Mouse (Mus musculus): Measurements from ENCODE around the gene 1700020L24Rik.

1700020L24Rik gene

GRCm38 (mm10) chr11:83437377-83437776 lies at the start of gene 1700020L24Rik:
Gene 1700020L24Rik, plus strand, starts transcription at chr11:83437677.
- DNase-seq (ENCODE audit: low spot score): no peak

GRCm38 (mm10) chr11:83393062-83393461 lies 44.4 kb upstream of the 1700020L24Rik start:
- no peak for DNase-seq (ENCODE audit: low spot score)

- DNase-seq (ENCODE audit: low spot score): no peak
Observed at GRCm38 (mm10) chr11:83394802-83395439, 42.6 kb upstream of the 1700020L24Rik start.

- DNase-seq (ENCODE audit: low spot score): no peak
Observed at GRCm38 (mm10) chr11:83397626-83398025, 39.9 kb upstream of the 1700020L24Rik start.

GRCm38 (mm10) chr11:83398724-83399123 lies 38.8 kb upstream of the 1700020L24Rik start:
- no peak for DNase-seq (ENCODE audit: low spot score)

- DNase-seq (ENCODE audit: low spot score): no peak
Observed at GRCm38 (mm10) chr11:83403787-83404186, 33.7 kb upstream of the 1700020L24Rik start.

GRCm38 (mm10) chr11:83406391-83406790 lies 31.1 kb upstream of the 1700020L24Rik start:
- no peak for DNase-seq (ENCODE audit: low spot score)

- DNase-seq (ENCODE audit: low spot score): no peak
Observed at GRCm38 (mm10) chr11:83408242-83408641, 29.2 kb upstream of the 1700020L24Rik start.

GRCm38 (mm10) chr11:83409087-83409754 lies 28.3 kb upstream of the 1700020L24Rik start, which contains the start of gene Rasl10b:
Gene Rasl10b, plus strand, starts transcription at chr11:83409137.
- no peak for DNase-seq (ENCODE audit: low spot score)

- no peak for DNase-seq (ENCODE audit: low spot score)
Observed at GRCm38 (mm10) chr11:83409792-83410291, 27.6 kb upstream of the 1700020L24Rik start.

GRCm38 (mm10) chr11:83410510-83410909 lies 27.0 kb upstream of the 1700020L24Rik start:
- DNase-seq (ENCODE audit: low spot score): no peak

GRCm38 (mm10) chr11:83417080-83417479 lies 20.4 kb upstream of the 1700020L24Rik start:
- no peak for DNase-seq (ENCODE audit: low spot score)

- no peak for DNase-seq (ENCODE audit: low spot score)
Observed at GRCm38 (mm10) chr11:83417708-83418107, 19.8 kb upstream of the 1700020L24Rik start.

GRCm38 (mm10) chr11:83418566-83418965 lies 18.9 kb upstream of the 1700020L24Rik start:
- no peak for DNase-seq (ENCODE audit: low spot score)

- no peak for DNase-seq (ENCODE audit: low spot score)
Observed at GRCm38 (mm10) chr11:83420338-83420737, 17.1 kb upstream of the 1700020L24Rik start.

- DNase-seq (ENCODE audit: low spot score): no peak
Observed at GRCm38 (mm10) chr11:83421305-83421704, 16.2 kb upstream of the 1700020L24Rik start.

- peak; percentile 79 for DNase-seq (ENCODE audit: low spot score)
Observed at GRCm38 (mm10) chr11:83424681-83425080, 12.8 kb upstream of the 1700020L24Rik start.

GRCm38 (mm10) chr11:83426964-83427363 lies 10.5 kb upstream of the 1700020L24Rik start:
- DNase-seq (ENCODE audit: low spot score): no peak

- no peak for DNase-seq (ENCODE audit: low spot score)
Observed at GRCm38 (mm10) chr11:83429355-83429754, 8.1 kb upstream of the 1700020L24Rik start, which contains the start of gene Gas2l2. Gene Gas2l2, minus strand, starts transcription at chr11:83429455.

GRCm38 (mm10) chr11:83432533-83432932 lies 4.9 kb upstream of the 1700020L24Rik start:
- no peak for DNase-seq (ENCODE audit: low spot score)

- DNase-seq (ENCODE audit: low spot score): no peak
Observed at GRCm38 (mm10) chr11:83439426-83440060, 2.1 kb downstream of the 1700020L24Rik start.

Measured in layer of hippocampus, adult 9-10 months (tissue).